12 mouse cellular contexts compared by ENCODE assay signal in the genomic region with DNA sequence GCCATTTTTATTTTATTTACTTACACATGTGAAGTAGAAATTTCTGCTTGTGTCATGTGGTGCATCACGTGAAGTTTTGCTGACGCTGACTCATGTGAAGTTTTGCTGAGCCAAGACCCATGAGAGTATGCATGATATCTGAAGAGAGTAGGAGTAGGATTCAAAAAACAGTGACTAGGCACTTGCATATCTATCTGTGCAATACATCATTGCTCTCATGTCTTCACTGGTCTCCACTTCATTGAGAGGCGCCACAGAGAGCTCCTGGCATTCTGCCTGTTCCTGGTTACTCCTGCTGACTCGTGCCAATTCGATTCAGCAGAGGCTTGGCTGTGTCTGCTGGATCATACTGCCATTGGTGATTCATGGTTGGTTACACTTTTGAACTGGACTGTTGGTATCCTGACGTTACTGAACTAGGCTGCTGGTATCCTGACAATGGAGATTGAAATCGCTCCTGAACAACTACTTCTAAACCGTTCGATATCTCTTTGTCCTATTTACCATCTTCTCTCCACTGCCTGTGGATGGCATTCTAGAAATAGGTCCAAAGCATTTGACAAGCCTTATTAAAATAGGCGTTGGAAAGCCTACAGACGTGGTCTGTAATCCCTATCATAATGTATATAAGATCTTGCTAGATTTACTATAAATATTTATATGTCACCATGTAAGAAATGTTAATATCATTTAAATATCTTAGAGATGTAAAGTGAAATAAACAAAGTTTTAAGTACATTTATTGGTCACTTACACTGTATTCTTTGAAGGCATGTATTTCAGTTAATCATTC.
A peak's percentile ranks its signal among the peaks of the same experiment; 100 is the strongest.
DNase-seq lines count a peak whose midpoint lies in the region; ATAC-seq lines count a peak whose summit lies in the region.
"Had no signal": no experiment of that assay in that cellular context is flagged by ENCODE, and none has a peak within 500 bp of the region (broad histone marks: within the 10 kb centered on the region; RNA-seq: fewer than 3 reads in every experiment).

No protein-coding gene starts in this region.

- no peak overlapping the region for H3K27ac ChIP-seq in forebrain, embryonic 15.5 days (replicated peaks)
- H3K27ac ChIP-seq in forebrain, embryonic 12.5 days: no peak overlapping the region
- H3K27ac ChIP-seq: left cerebral cortex, adult 2 months; stomach, postnatal 0 days had no signal

- ATAC-seq in forebrain, embryonic 15.5 days (replicated peaks): peak; percentile 19; the same call in 1 of the 2 replicates
- ATAC-seq in forebrain, embryonic 12.5 days (ENCODE audit: low FRiP score): no peak
- ATAC-seq in erythroblast, adult 5-6 weeks (replicated peaks; ENCODE audit: low FRiP score, poor library complexity, severe bottlenecking): no peak

- H3K9me3 ChIP-seq in forebrain, embryonic 15.5 days: no peaks in the 10 kb centered on the region
- no peaks in the 10 kb centered on the region for H3K9me3 ChIP-seq in forebrain, embryonic 12.5 days

- H3K4me1 ChIP-seq in forebrain, embryonic 15.5 days: no peaks in the 10 kb centered on the region
- H3K4me1 ChIP-seq in forebrain, embryonic 12.5 days: no peaks in the 10 kb centered on the region

- no peak overlapping the region for H3K9ac ChIP-seq in forebrain, embryonic 15.5 days (replicated peaks)
- no peak overlapping the region for H3K9ac ChIP-seq in forebrain, embryonic 12.5 days

- no peaks in the 10 kb centered on the region for H3K36me3 ChIP-seq in forebrain, embryonic 15.5 days
- no peaks in the 10 kb centered on the region for H3K36me3 ChIP-seq in forebrain, embryonic 12.5 days (replicated peaks)

- no peak overlapping the region for H3K4me3 ChIP-seq in forebrain, embryonic 15.5 days
- no peak overlapping the region for H3K4me3 ChIP-seq in forebrain, embryonic 12.5 days (replicated peaks)
- H3K4me3 ChIP-seq: left cerebral cortex, adult 2 months had no signal

- WGBS in forebrain, embryonic 15.5 days: 67% methylated on average over 11 of the region's 11 CpGs
- WGBS in forebrain, embryonic 12.5 days: 86% methylated on average over 11 of the region's 11 CpGs

- DNase-seq in left cerebral cortex, postnatal 4 days: peak; percentile 74
- no peak for DNase-seq in left cerebral cortex, adult 9 months (ENCODE audit: low spot score in 2 of 2)
- DNase-seq in NIH3T3 (ENCODE audit: low read depth): peak; percentile 47
- peak; percentile 84 to 90 for DNase-seq in cerebellum, postnatal 10 days
- no peak for DNase-seq in gastrocnemius, postnatal 14 days
- DNase-seq: heart, adult 18-20 months; heart, postnatal 4 days had no signal

- H3K27me3 ChIP-seq in forebrain, embryonic 15.5 days: no peaks in the 10 kb centered on the region
- H3K27me3 ChIP-seq in forebrain, embryonic 12.5 days: no peaks in the 10 kb centered on the region

- no peak overlapping the region for H3K4me2 ChIP-seq in forebrain, embryonic 15.5 days (replicated peaks)
- no peak overlapping the region for H3K4me2 ChIP-seq in forebrain, embryonic 12.5 days

- intact Hi-C loops in left cerebral cortex, postnatal 4 days (cut with DNase I): no loop called here
- intact Hi-C loops in gastrocnemius, postnatal 14 days (cut with DNase I; ENCODE audit: low total_unique reads): no loop called here

Comparison
In these comparisons a context has a peak if more than half of its experiments do, and no peak if none do; other contexts are left out.
1. DNase-seq: peak in left cerebral cortex, postnatal 4 days (single experiment), NIH3T3 (single experiment) and cerebellum, postnatal 10 days (2 of 2); none in left cerebral cortex, adult 9 months (0 of 2) and gastrocnemius, postnatal 14 days (single experiment).